Mouse (Mus musculus): ENCODE data around the gene Adora1. TPM values are rescaled to one million over a fixed set of nuclear protein-coding genes. Genes with fewer than 3 reads are reported as not detected.

The Adora1 gene
- total RNA-seq, 2 experiments from 2014 or later = 0.61 to 0.78 TPM

GRCm38 (mm10) chr1:134216629-134216971, 18.6 kb downstream of the Adora1 start:
- DNase-seq (ENCODE audit: low spot score in 2 of 2) = no peak

- no peak for DNase-seq (ENCODE audit: low spot score in 2 of 2)
Observed at GRCm38 (mm10) chr1:134215751-134216628, 19.2 kb downstream of the Adora1 start.

GRCm38 (mm10) chr1:134215059-134215458, 20.2 kb downstream of the Adora1 start:
- DNase-seq (ENCODE audit: low spot score in 2 of 2) = no peak

- DNase-seq (ENCODE audit: low spot score in 2 of 2) = no peak
Observed at GRCm38 (mm10) chr1:134213405-134213804, 21.8 kb downstream of the Adora1 start.

GRCm38 (mm10) chr1:134212351-134212750, 22.9 kb downstream of the Adora1 start:
- DNase-seq (ENCODE audit: low spot score in 2 of 2) = no peak

GRCm38 (mm10) chr1:134211631-134212030, 23.6 kb downstream of the Adora1 start:
- DNase-seq (ENCODE audit: low spot score in 2 of 2) = no peak

- no peak for DNase-seq (ENCODE audit: low spot score in 2 of 2)
Observed at GRCm38 (mm10) chr1:134211043-134211442, 24.2 kb downstream of the Adora1 start.

GRCm38 (mm10) chr1:134210179-134210755, 25.0 kb downstream of the Adora1 start:
- no peak for DNase-seq (ENCODE audit: low spot score in 2 of 2)

GRCm38 (mm10) chr1:134206085-134206484, 29.1 kb downstream of the Adora1 start:
- no peak for DNase-seq (ENCODE audit: low spot score in 2 of 2)

GRCm38 (mm10) chr1:134205296-134206018, 29.8 kb downstream of the Adora1 start:
- no peak for DNase-seq (ENCODE audit: low spot score in 2 of 2)

GRCm38 (mm10) chr1:134204230-134204629, 31.0 kb downstream of the Adora1 start:
- DNase-seq (ENCODE audit: low spot score in 2 of 2) = no peak

- peak in 1 of 2 experiments; percentile 59 for DNase-seq (ENCODE audit: low spot score in 2 of 2)
Observed at GRCm38 (mm10) chr1:134201751-134202420, 33.3 kb downstream of the Adora1 start.

GRCm38 (mm10) chr1:134200998-134201686, 34.1 kb downstream of the Adora1 start:
- no peak for DNase-seq (ENCODE audit: low spot score in 2 of 2)

- DNase-seq (ENCODE audit: low spot score in 2 of 2) = no peak
Observed at GRCm38 (mm10) chr1:134200481-134200880, 34.8 kb downstream of the Adora1 start.

- no peak for DNase-seq (ENCODE audit: low spot score in 2 of 2)
Observed at GRCm38 (mm10) chr1:134198197-134198995, 36.8 kb downstream of the Adora1 start.

- no peak for DNase-seq (ENCODE audit: low spot score in 2 of 2)
Observed at GRCm38 (mm10) chr1:134197325-134197982, 37.8 kb downstream of the Adora1 start.

- peak; percentile 40 to 69 for DNase-seq (ENCODE audit: low spot score in 2 of 2)
Observed at GRCm38 (mm10) chr1:134196386-134196785, 38.8 kb downstream of the Adora1 start.

- peak in 1 of 2 experiments; percentile 59 for DNase-seq (ENCODE audit: low spot score in 2 of 2)
Observed at GRCm38 (mm10) chr1:134195979-134196378, 39.3 kb downstream of the Adora1 start.

- peak in 1 of 2 experiments; percentile 42 for DNase-seq (ENCODE audit: low spot score in 2 of 2)
Observed at GRCm38 (mm10) chr1:134195571-134195970, 39.7 kb downstream of the Adora1 start.
